Comparison of ENCODE assay signal across 8 mouse cellular contexts in genomic region chr3:49757626-49758019, GRCm38 (mm10). TPM values are rescaled to one million over a fixed set of nuclear protein-coding genes. Genes with fewer than 3 reads are reported as not detected.
DNase-seq lines count a peak whose midpoint lies in the region; ATAC-seq and TF ChIP-seq lines count a peak whose summit lies in the region.

No protein-coding gene starts in this region.

- H3K36me3 ChIP-seq in forebrain, embryonic 12.5 days (replicated peaks), result peaks cover 23% of the 10 kb centered on the region
- H3K36me3 ChIP-seq in limb, embryonic 14.5 days (ENCODE audit: control insufficient read depth, insufficient read depth, low read length), result peaks cover 23% of the 10 kb centered on the region
- no peaks in the 10 kb centered on the region for H3K36me3 ChIP-seq in stomach, embryonic 15.5 days

- ATAC-seq in forebrain, embryonic 12.5 days (ENCODE audit: low FRiP score), result peak; percentile 58
- peak; percentile 41 for ATAC-seq in limb, embryonic 14.5 days (ENCODE audit: low FRiP score, low read depth)
- no peak for ATAC-seq in stomach, embryonic 15.5 days (ENCODE audit: insufficient read depth, low FRiP score, low read depth)

- H3K4me2 ChIP-seq in forebrain, embryonic 12.5 days, result peak overlapping the region; percentile 60
- H3K4me2 ChIP-seq in limb, embryonic 14.5 days (replicated peaks; ENCODE audit: low read depth, low read length, severe bottlenecking), result peak overlapping the region; percentile 41
- H3K4me2 ChIP-seq in stomach, embryonic 15.5 days, result peak overlapping the region; percentile 66

- no peak for TF ChIP-seq POLR2A in limb, embryonic 14.5 days (IDR thresholded peaks at IDR 0.05; ENCODE audit: borderline replicate concordance, extremely low read depth, insufficient read depth, insufficient read length)

- DNase-seq in ovary, postnatal 36 days (ENCODE audit: low spot score), result peak; percentile 13
- DNase-seq in ovary, postnatal 14 days (ENCODE audit: low spot score), result no peak
- peak; percentile 86 for DNase-seq in limb, embryonic 14.5 days (ENCODE audit: low spot score)
- DNase-seq in thymus, postnatal 4 days, result no peak
- DNase-seq in left cerebral cortex, postnatal 36 days (ENCODE audit: low spot score in 2 of 2), result no peak
- DNase-seq in natural killer cell, adult 2 months (ENCODE audit: low spot score in 2 of 2), result no peak

- no peaks in the 10 kb centered on the region for H3K27me3 ChIP-seq in forebrain, embryonic 12.5 days
- H3K27me3 ChIP-seq in limb, embryonic 14.5 days (ENCODE audit: control insufficient read depth, insufficient read depth, low read length), result no peaks in the 10 kb centered on the region
- no peaks in the 10 kb centered on the region for H3K27me3 ChIP-seq in stomach, embryonic 15.5 days (replicated peaks)

- H3K27ac ChIP-seq in forebrain, embryonic 12.5 days, result peak overlapping the region; percentile 94
- H3K27ac ChIP-seq in limb, embryonic 14.5 days (replicated peaks; ENCODE audit: low read depth, low read length), result peak overlapping the region; percentile 99
- peak overlapping the region; percentile 98 for H3K27ac ChIP-seq in stomach, embryonic 15.5 days

- H3K4me3 ChIP-seq in forebrain, embryonic 12.5 days (replicated peaks), result peak overlapping the region; percentile 61
- peak overlapping the region; percentile 69 for H3K4me3 ChIP-seq in limb, embryonic 14.5 days (replicated peaks; ENCODE audit: low read length)
- H3K4me3 ChIP-seq in stomach, embryonic 15.5 days (replicated peaks), result peak overlapping the region; percentile 70

- peak overlapping the region; percentile 76 for H3K9ac ChIP-seq in forebrain, embryonic 12.5 days
- peak overlapping the region; percentile 91 for H3K9ac ChIP-seq in limb, embryonic 14.5 days (ENCODE audit: low read depth, low read length, severe bottlenecking)
- 0 out of 2 replicates have a peak overlapping the region, but pooled peaks have one; percentile 6 for H3K9ac ChIP-seq in stomach, embryonic 15.5 days

- under 1% methylated on average over 6 of the region's 6 CpGs for WGBS in forebrain, embryonic 12.5 days
- under 1% methylated on average over 6 of the region's 6 CpGs for WGBS in limb, embryonic 14.5 days
- 0% methylated on average over 6 of the region's 6 CpGs for WGBS in stomach, embryonic 15.5 days

- intact Hi-C loops in left cerebral cortex, postnatal 36 days (cut with DNase I), result no loop called here

- no peaks in the 10 kb centered on the region for H3K9me3 ChIP-seq in forebrain, embryonic 12.5 days
- H3K9me3 ChIP-seq in limb, embryonic 14.5 days (ENCODE audit: control insufficient read depth, low read length), result no peaks in the 10 kb centered on the region
- no peaks in the 10 kb centered on the region for H3K9me3 ChIP-seq in stomach, embryonic 15.5 days

- H3K4me1 ChIP-seq in forebrain, embryonic 12.5 days, result peaks cover 37% of the 10 kb centered on the region
- H3K4me1 ChIP-seq in limb, embryonic 14.5 days (ENCODE audit: control insufficient read depth, insufficient read depth, low read length), result peaks cover 18% of the 10 kb centered on the region
- no peaks in the 10 kb centered on the region for H3K4me1 ChIP-seq in stomach, embryonic 15.5 days

RNA-seq across cellular contexts. Expression of gene Pcdh18, which starts 0.5 kb away (rescaled TPM):
- polyA plus RNA-seq in forebrain, embryonic 12.5 days (2016; fragmentation: Nextera tagmentation; extraction: Ambion mirVana), result 53.0 and 58.6 TPM in 2 replicates
- 72.6 and 84.7 TPM in 2 replicates for polyA plus RNA-seq in limb, embryonic 14.5 days (2012; rRNA removed)
- polyA plus RNA-seq in limb, embryonic 14.5 days (2014; fragmentation: Nextera tagmentation; extraction: Ambion mirVana), result 118 and 149 TPM in 2 replicates
- polyA plus RNA-seq in stomach, embryonic 15.5 days (2015; fragmentation: Nextera tagmentation; extraction: Ambion mirVana), result 52.8 and 61.0 TPM in 2 replicates
- 1 to 10 TPM; 5.2 to 7.9 TPM for total RNA-seq in left cerebral cortex, postnatal 36 days (2021)

Comparison
In these comparisons a context has a peak if more than half of its experiments do, and no peak if none do; other contexts are left out.
1. DNase-seq: peak in ovary, postnatal 36 days (single experiment) and limb, embryonic 14.5 days (single experiment); none in ovary, postnatal 14 days (single experiment), thymus, postnatal 4 days (single experiment), left cerebral cortex, postnatal 36 days (0 of 2) and natural killer cell, adult 2 months (0 of 2).
2. H3K9ac ChIP-seq: peak in every context shown above with its lines; median percentile 91 in limb, embryonic 14.5 days; 76 in forebrain, embryonic 12.5 days; 6 in stomach, embryonic 15.5 days.
3. Peak in every context shown above with its lines, with median percentiles within 50 percentile points of each other: H3K27ac ChIP-seq, H3K4me2 ChIP-seq and H3K4me3 ChIP-seq.